Mouse (Mus musculus) monocyte, adult 2 months (primary cell): Measurements from ENCODE around the gene Chic2.

Source experiments
- DNase-seq, 2 experiments: peaks; one replicate each; pipeline ENCODE4 v3.0.0; 2022; ENCODE audit warnings: low spot score in 2 of 2, low read depth in 1 of 2

The Chic2 gene

GRCm38 (mm10) chr5:74975507-74975906, 69.1 kb downstream of the Chic2 start:
- DNase-seq: no peak

- DNase-seq: no peak
Measured at GRCm38 (mm10) chr5:74974726-74975411, 69.7 kb downstream of the Chic2 start.

GRCm38 (mm10) chr5:74974061-74974581, 70.5 kb downstream of the Chic2 start:
- no peak for DNase-seq

GRCm38 (mm10) chr5:74971418-74971817, 73.2 kb downstream of the Chic2 start:
- no peak for DNase-seq

GRCm38 (mm10) chr5:74969341-74969740, 75.2 kb downstream of the Chic2 start:
- DNase-seq: no peak

GRCm38 (mm10) chr5:74967882-74968281, 76.7 kb downstream of the Chic2 start:
- DNase-seq: no peak

- no peak for DNase-seq
Measured at GRCm38 (mm10) chr5:74966891-74967290, 77.7 kb downstream of the Chic2 start.

- no peak for DNase-seq
Measured at GRCm38 (mm10) chr5:74962771-74963170, 81.8 kb downstream of the Chic2 start.

GRCm38 (mm10) chr5:74960840-74961543, 83.6 kb downstream of the Chic2 start:
- no peak for DNase-seq

- no peak for DNase-seq
Measured at GRCm38 (mm10) chr5:74960306-74960705, 84.3 kb downstream of the Chic2 start.

GRCm38 (mm10) chr5:74957293-74958076, 87.1 kb downstream of the Chic2 start:
- no peak for DNase-seq

- no peak for DNase-seq
Measured at GRCm38 (mm10) chr5:74956335-74956734, 88.2 kb downstream of the Chic2 start.

- no peak for DNase-seq
Measured at GRCm38 (mm10) chr5:74955565-74955964, 89.0 kb downstream of the Chic2 start.

- no peak for DNase-seq
Measured at GRCm38 (mm10) chr5:74952938-74953337, 91.6 kb downstream of the Chic2 start.

- DNase-seq: no peak
Measured at GRCm38 (mm10) chr5:74951375-74951774, 93.2 kb downstream of the Chic2 start.

GRCm38 (mm10) chr5:74949298-74949697, 95.3 kb downstream of the Chic2 start:
- DNase-seq: no peak

- DNase-seq: no peak
Measured at GRCm38 (mm10) chr5:74948482-74948881, 96.1 kb downstream of the Chic2 start.
